Mouse (Mus musculus) testis, adult 2 months (tissue): ENCODE results near the gene Stra6. TPM values are rescaled to one million over a fixed set of nuclear protein-coding genes. Genes with fewer than 3 reads are reported as not detected.

ENCODE experiments used
- H3K27ac ChIP-seq: fragments of 200-500 bp; 2 replicates; pipeline ENCODE4 v1.5.1; 2012; ENCODE audit warnings: low read depth, low read length; ENCODE audit not compliant: control insufficient read depth, insufficient read depth
- H3K27me3 ChIP-seq: fragments of 200-500 bp; 2 replicates; pipeline ENCODE4 v1.6.1; 2012; ENCODE audit warnings: mild to moderate bottlenecking, low read length, moderate library complexity; ENCODE audit not compliant: control insufficient read depth, insufficient read depth
- H3K36me3 ChIP-seq: fragments of 200-500 bp; 2 replicates; pipeline ENCODE4 v1.6.1; 2012; ENCODE audit warnings: mild to moderate bottlenecking, low read length; ENCODE audit not compliant: control insufficient read depth, insufficient read depth
- H3K4me1 ChIP-seq: fragments of 200-500 bp; 2 replicates; pipeline ENCODE4 v1.6.1; 2012; ENCODE audit warnings: low read length; ENCODE audit not compliant: control insufficient read depth, insufficient read depth
- H3K4me3 ChIP-seq: fragments of 200-500 bp; 2 replicates; pipeline ENCODE4 v1.5.1; 2012; ENCODE audit warnings: low read depth, mild to moderate bottlenecking, low read length, moderate library complexity, mixed read lengths; ENCODE audit not compliant: control insufficient read depth
- CTCF ChIP-seq: fragments of 200-500 bp; IDR thresholded peaks from 2 replicates; pipeline ENCODE4 v1.5.1; 2012; ENCODE audit warnings: low read depth, mild to moderate bottlenecking, inconsistent platforms, low read length, moderate library complexity; ENCODE audit not compliant: control insufficient read depth, insufficient read depth, insufficient replicate concordance
- POLR2A ChIP-seq: fragments of 200-500 bp; IDR thresholded peaks from 2 replicates; pipeline ENCODE4 v1.6.1; 2012; ENCODE audit warnings: low read depth, mild to moderate bottlenecking, inconsistent platforms, low read length, moderate library complexity; ENCODE audit not compliant: control insufficient read depth
- polyA plus RNA-seq: library from polyadenylated mRNA; depleted of rRNA; stranded (reverse); fragments of >200 nt; gene quantifications from 2 replicates; pipeline ENCODE4 v1.2.3, GENCODE M21; 2012; rRNA removed

The Stra6 gene
- 3.9 and 6.4 TPM in 2 replicates for polyA plus RNA-seq

GRCm38 (mm10) chr9:58063531-58063930, at the start of gene Stra6:
Gene Stra6 (plus strand): TSS chr9:58063788.
- TF ChIP-seq CTCF: no peak
- TF ChIP-seq POLR2A: no peak
- Histone ChIP-seq H3K4me1 (no peaks in the 10 kb centered on the region), H3K27ac (no peak within 1 kb of the TSS), H3K27me3 (no peaks in the 10 kb centered on the region), H3K4me3 (no peak within 1 kb of the TSS), H3K36me3 (no peaks in the 10 kb centered on the region)

GRCm38 (mm10) chr9:58014393-58015160, 49.0 kb upstream of the Stra6 start:
- no peaks in the 10 kb centered on the region for H3K36me3 ChIP-seq
- TF ChIP-seq POLR2A (peak; percentile 42), CTCF (no peak)
- H3K4me3 ChIP-seq: no peak overlapping the region
- no peaks in the 10 kb centered on the region; the same call in 1 of the 2 replicates for H3K4me1 ChIP-seq
- H3K27me3 ChIP-seq: no peaks in the 10 kb centered on the region
- no peak overlapping the region for H3K27ac ChIP-seq

GRCm38 (mm10) chr9:58015856-58016255, 47.7 kb upstream of the Stra6 start:
- TF ChIP-seq POLR2A (no peak), CTCF (no peak)

GRCm38 (mm10) chr9:58016962-58017361, 46.6 kb upstream of the Stra6 start:
- Histone ChIP-seq H3K27ac (no peak overlapping the region), H3K36me3 (no peaks in the 10 kb centered on the region), H3K4me3 (no peak overlapping the region), H3K4me1 (no peaks in the 10 kb centered on the region), H3K27me3 (no peaks in the 10 kb centered on the region)
- TF ChIP-seq CTCF: no peak
- TF ChIP-seq POLR2A: no peak

More at GRCm38 (mm10) chr9:58015856-58016255, 47.7 kb upstream of the Stra6 start:
- Histone ChIP-seq H3K4me3 (no peak overlapping the region), H3K27ac (no peak overlapping the region), H3K4me1 (no peaks in the 10 kb centered on the region; the same call in 1 of the 2 replicates), H3K27me3 (no peaks in the 10 kb centered on the region), H3K36me3 (no peaks in the 10 kb centered on the region)

- Histone ChIP-seq H3K4me1 (no peaks in the 10 kb centered on the region), H3K4me3 (no peak overlapping the region), H3K27ac (no peak overlapping the region), H3K36me3 (no peaks in the 10 kb centered on the region), H3K27me3 (no peaks in the 10 kb centered on the region)
- TF ChIP-seq CTCF (no peak), POLR2A (no peak)
Measured at GRCm38 (mm10) chr9:58018385-58018784, 45.2 kb upstream of the Stra6 start.

GRCm38 (mm10) chr9:58025995-58026394, 37.6 kb upstream of the Stra6 start:
- Histone ChIP-seq H3K27ac (no peak overlapping the region), H3K27me3 (no peaks in the 10 kb centered on the region)
- TF ChIP-seq POLR2A (no peak), CTCF (no peak)

GRCm38 (mm10) chr9:58027426-58028180, 36.0 kb upstream of the Stra6 start:
- H3K4me1 ChIP-seq: no peaks in the 10 kb centered on the region
- H3K36me3 ChIP-seq: no peaks in the 10 kb centered on the region
- no peak overlapping the region for H3K27ac ChIP-seq
- TF ChIP-seq CTCF (no peak), POLR2A (no peak)
- H3K4me3 ChIP-seq: no peak overlapping the region
- H3K27me3 ChIP-seq: no peaks in the 10 kb centered on the region

More at GRCm38 (mm10) chr9:58025995-58026394, 37.6 kb upstream of the Stra6 start:
- Histone ChIP-seq H3K36me3 (no peaks in the 10 kb centered on the region), H3K4me1 (no peaks in the 10 kb centered on the region), H3K4me3 (no peak overlapping the region)
